Mouse (Mus musculus) neural tube, embryonic 12.5 days (tissue): Measurements from ENCODE around the gene Gm8267. TPM values are rescaled to one million over a fixed set of nuclear protein-coding genes. Genes with fewer than 3 reads are reported as not detected.
"Not testable (repeated sequence)": the region's sequence is repeated elsewhere in the genome, so short reads cannot be mapped to it uniquely, and the experiment has no call there.

ENCODE experiments used
- ATAC-seq: fragments of 200-750 bp; cut with Nextera tagmentation; 2 replicates; pipeline ENCODE4 v1.8.0; 2017; ENCODE audit warnings: low read depth, mild to moderate bottlenecking, moderate TSS enrichment, moderate library complexity; ENCODE audit not compliant: low FRiP score
- H3K27ac ChIP-seq: fragments of 300-500 bp; sonication (generic); 2 replicates; pipeline ENCODE4 v1.5.1; 2016
- H3K27me3 ChIP-seq: fragments of 300-500 bp; sonication (generic); replicated peaks from 2 replicates; pipeline ENCODE4 v1.6.1; 2016; ENCODE audit warnings: mild to moderate bottlenecking
- H3K36me3 ChIP-seq: fragments of 300-500 bp; sonication (generic); 2 replicates; pipeline ENCODE4 v1.6.1; 2016; ENCODE audit warnings: mild to moderate bottlenecking
- H3K4me1 ChIP-seq: fragments of 300-500 bp; sonication (generic); 2 replicates; pipeline ENCODE4 v1.6.1; 2016
- H3K4me2 ChIP-seq: fragments of 300-500 bp; sonication (generic); replicated peaks from 2 replicates; pipeline ENCODE4 v1.6.1; 2016; ENCODE audit warnings: mild to moderate bottlenecking
- H3K4me3 ChIP-seq: fragments of 300-500 bp; sonication (generic); 2 replicates; pipeline ENCODE4 v1.5.1; 2016
- H3K9ac ChIP-seq: fragments of 300-500 bp; sonication (generic); 2 replicates; pipeline ENCODE4 v1.6.1; 2016; ENCODE audit warnings: mild to moderate bottlenecking
- H3K9me3 ChIP-seq: fragments of 300-500 bp; sonication (generic); 2 replicates; pipeline ENCODE4 v1.6.1; 2016; ENCODE audit warnings: mild to moderate bottlenecking
- WGBS: fragments of 180-500 bp; shearing (Covaris S2); methylation state at CpG from one replicate; pipeline ENCODE4 v1.1.7; 2016; 5-methylcytosine and 5-hydroxymethylcytosine counted together
- polyA plus RNA-seq: library from polyadenylated mRNA; unstranded; fragments of >200 nt; fragmentation: Nextera tagmentation; extraction: Ambion mirVana; gene quantifications from 2 replicates; pipeline ENCODE4 v1.2.1, GENCODE M21; 2016

The Gm8267 gene
- polyA plus RNA-seq = not detected in 2 replicates

- WGBS = 91% methylated on average over 3 of the region's 3 CpGs
- no peaks in the 10 kb centered on the region for H3K9me3 ChIP-seq
- H3K4me1 ChIP-seq = no peaks in the 10 kb centered on the region
- ATAC-seq = no peak
- H3K4me3 ChIP-seq = no peak within 1 kb of the TSS
- H3K27ac ChIP-seq = no peak within 1 kb of the TSS
- H3K36me3 ChIP-seq = no peaks in the 10 kb centered on the region
- no peak within 1 kb of the TSS for H3K4me2 ChIP-seq
- no peak within 1 kb of the TSS for H3K9ac ChIP-seq
- no peaks in the 10 kb centered on the region for H3K27me3 ChIP-seq
These were observed at the start of gene Gm8267 for GRCm38 (mm10) chr14:44750240-44750639. Gene Gm8267 (minus strand): TSS chr14:44750340.

GRCm38 (mm10) chr14:44789537-44790382, 39.6 kb upstream of the Gm8267 start:
- H3K36me3 ChIP-seq, H3K4me2 ChIP-seq, H3K4me1 ChIP-seq, H3K9ac ChIP-seq, H3K27me3 ChIP-seq, H3K9me3 ChIP-seq, H3K4me3 ChIP-seq, ATAC-seq, H3K27ac ChIP-seq: not testable (repeated sequence)
- 77% methylated on average over 2 of the region's 2 CpGs for WGBS

- H3K9me3 ChIP-seq, H3K4me1 ChIP-seq, ATAC-seq, H3K4me2 ChIP-seq, H3K4me3 ChIP-seq, H3K36me3 ChIP-seq, H3K9ac ChIP-seq, H3K27me3 ChIP-seq, H3K27ac ChIP-seq: not testable (repeated sequence)
- 80% methylated on average over 1 of the region's 1 CpGs for WGBS
These were observed 7.4 kb downstream of the Gm8267 start for GRCm38 (mm10) chr14:44742789-44743188.

- H3K36me3 ChIP-seq, H3K27ac ChIP-seq, ATAC-seq, H3K4me1 ChIP-seq, H3K4me2 ChIP-seq, H3K9ac ChIP-seq, H3K4me3 ChIP-seq, H3K9me3 ChIP-seq, H3K27me3 ChIP-seq: not testable (repeated sequence)
These were observed 19.4 kb downstream of the Gm8267 start for GRCm38 (mm10) chr14:44730711-44731110.

- ATAC-seq, H3K27ac ChIP-seq, H3K9ac ChIP-seq, H3K4me2 ChIP-seq, H3K4me3 ChIP-seq, H3K36me3 ChIP-seq, H3K27me3 ChIP-seq, H3K4me1 ChIP-seq, H3K9me3 ChIP-seq: not testable (repeated sequence)
- 85% methylated on average over 3 of the region's 3 CpGs for WGBS
These were observed 43.8 kb downstream of the Gm8267 start, which contains the start of gene Gm8257 for GRCm38 (mm10) chr14:44706356-44706755. Gene Gm8257 (minus strand): TSS chr14:44706456.

Other genes with a start within 250 kb of the Gm8267 start
- gene Gm17093, start 232.1 kb downstream of the Gm8267 start, polyA plus RNA-seq = not detected in 2 replicates
- not detected in 2 replicates for gene Gm8247, start 167.2 kb downstream of the Gm8267 start, polyA plus RNA-seq
- not detected in 2 replicates for gene Gm5624, start 122.4 kb downstream of the Gm8267 start, polyA plus RNA-seq
- not detected in 2 replicates for gene Gm8257, start 43.9 kb downstream of the Gm8267 start, polyA plus RNA-seq
- gene Ptgdr, start 109.0 kb upstream of the Gm8267 start, polyA plus RNA-seq = 0.11 and 0.13 TPM in 2 replicates
- gene Ptger2, start 237.9 kb upstream of the Gm8267 start, polyA plus RNA-seq = 0.48 and 0.84 TPM in 2 replicates